Mouse (Mus musculus): ENCODE results near the gene Ddx23. TPM values are rescaled to one million over a fixed set of nuclear protein-coding genes. Genes with fewer than 3 reads are reported as not detected.

Ddx23 gene
- polyA plus RNA-seq, 2 experiments from 2014 or later, result 29.4 to 29.8 TPM

- ATAC-seq, result no peak
Observed at GRCm38 (mm10) chr15:98606739-98607138, 56.0 kb downstream of the Ddx23 start.

GRCm38 (mm10) chr15:98606051-98606536 is 56.6 kb downstream of the Ddx23 start:
- ATAC-seq, result no peak

- no peak for ATAC-seq
Observed at GRCm38 (mm10) chr15:98604041-98604575, 58.6 kb downstream of the Ddx23 start.

GRCm38 (mm10) chr15:98602921-98603458 is 59.7 kb downstream of the Ddx23 start:
- ATAC-seq, result no peak

GRCm38 (mm10) chr15:98602191-98602881 is 60.4 kb downstream of the Ddx23 start:
- no peak for ATAC-seq

GRCm38 (mm10) chr15:98601832-98602190 is 60.9 kb downstream of the Ddx23 start:
- ATAC-seq, result no peak

GRCm38 (mm10) chr15:98600036-98600709 is 62.5 kb downstream of the Ddx23 start:
- no peak for ATAC-seq

- ATAC-seq, result no peak
Observed at GRCm38 (mm10) chr15:98596609-98597008, 66.1 kb downstream of the Ddx23 start.

Other genes starting within 250 kb of the Ddx23 start
- gene Olfr282, start 231.7 kb downstream of the Ddx23 start, polyA plus RNA-seq (2017; shearing (Covaris generic)), result not detected
- not detected for gene Olfr281, start 210.3 kb downstream of the Ddx23 start, polyA plus RNA-seq (2017; shearing (Covaris generic))
- not detected for gene OR5BS1P, start 193.0 kb downstream of the Ddx23 start, polyA plus RNA-seq (2017; shearing (Covaris generic))
- gene Lalba, start 180.2 kb downstream of the Ddx23 start, polyA plus RNA-seq (2017; shearing (Covaris generic)), result under 1 TPM in 1 of 2 experiments, not detected in 1; 0.56 TPM
- not detected for gene Olfr279, start 170.5 kb downstream of the Ddx23 start, polyA plus RNA-seq (2017; shearing (Covaris generic))
- gene Kansl2, start 128.6 kb downstream of the Ddx23 start, polyA plus RNA-seq (2017; shearing (Covaris generic)), result 10 to 100 TPM; 27.2 to 36.2 TPM
- 100 to 1,000 TPM; 103 to 104 TPM for gene Ccnt1, start 92.0 kb downstream of the Ddx23 start, polyA plus RNA-seq (2017; shearing (Covaris generic))
- gene 4930415O20Rik, start 91.9 kb downstream of the Ddx23 start, polyA plus RNA-seq (2017; shearing (Covaris generic)), result not detected
- gene Adcy6, start 52.8 kb downstream of the Ddx23 start, polyA plus RNA-seq (2017; shearing (Covaris generic)), result 1 to 10 TPM; 1.1 to 1.5 TPM
- gene Cacnb3, start 32.1 kb downstream of the Ddx23 start, polyA plus RNA-seq (2017; shearing (Covaris generic)), result not detected
- gene Rnd1, start 14.6 kb upstream of the Ddx23 start, polyA plus RNA-seq (2017; shearing (Covaris generic)), result 1 to 10 TPM in 1 of 2 experiments, under 1 TPM in 1; 0.35 to 1.9 TPM
- gene Ccdc65, start 45.3 kb upstream of the Ddx23 start, polyA plus RNA-seq (2017; shearing (Covaris generic)), result not detected
- 1 to 10 TPM in 1 of 2 experiments, under 1 TPM in 1; 0.75 to 1.0 TPM for gene Fkbp11, start 65.3 kb upstream of the Ddx23 start, polyA plus RNA-seq (2017; shearing (Covaris generic))
- 10 to 100 TPM; 33.0 to 35.3 TPM for gene Arf3, start 100.3 kb upstream of the Ddx23 start, polyA plus RNA-seq (2017; shearing (Covaris generic))
- not detected for gene Wnt10b, start 115.3 kb upstream of the Ddx23 start, polyA plus RNA-seq (2017; shearing (Covaris generic))
- not detected for gene Wnt1, start 127.0 kb upstream of the Ddx23 start, polyA plus RNA-seq (2017; shearing (Covaris generic))
- not detected for gene Ddn, start 146.6 kb upstream of the Ddx23 start, polyA plus RNA-seq (2017; shearing (Covaris generic))
- 100 to 1,000 TPM; 126 to 187 TPM for gene Prkag1, start 168.6 kb upstream of the Ddx23 start, polyA plus RNA-seq (2017; shearing (Covaris generic))
- gene Kmt2d, start 208.3 kb upstream of the Ddx23 start, polyA plus RNA-seq (2017; shearing (Covaris generic)), result 10 to 100 TPM; 30.9 to 38.6 TPM
- gene Rhebl1, start 231.6 kb upstream of the Ddx23 start, polyA plus RNA-seq (2017; shearing (Covaris generic)), result 10 to 100 TPM; 11.3 to 14.2 TPM
- not detected for gene Dhh, start 235.6 kb upstream of the Ddx23 start, polyA plus RNA-seq (2017; shearing (Covaris generic))